Mouse (Mus musculus) cerebellum, adult 18-20 months (tissue): ENCODE results near the gene Rin2.
A peak's percentile ranks its signal among the peaks of the same experiment; 100 is the strongest.

ENCODE experiments used
- DNase-seq, 2 experiments: peaks; one replicate each; pipeline ENCODE4 v3.0.0; 2021

Rin2 gene

GRCm38 (mm10) chr2:145675142-145675755, at the start of gene Rin2:
Gene Rin2, plus strand, starts transcription at chr2:145675215.
- peak; percentile 19 to 32 for DNase-seq

GRCm38 (mm10) chr2:145631123-145631798, 43.8 kb upstream of the Rin2 start:
- no peak for DNase-seq

GRCm38 (mm10) chr2:145631799-145632174, 43.2 kb upstream of the Rin2 start:
- no peak for DNase-seq

- no peak for DNase-seq
These were observed 41.2 kb upstream of the Rin2 start for GRCm38 (mm10) chr2:145633811-145634210.

- no peak for DNase-seq
These were observed 34.6 kb upstream of the Rin2 start for GRCm38 (mm10) chr2:145640255-145640984.

GRCm38 (mm10) chr2:145655373-145655960, 19.5 kb upstream of the Rin2 start:
- no peak for DNase-seq

- DNase-seq = no peak
These were observed 18.9 kb upstream of the Rin2 start for GRCm38 (mm10) chr2:145656121-145656520.

- no peak for DNase-seq
These were observed 18.3 kb upstream of the Rin2 start for GRCm38 (mm10) chr2:145656716-145657115.

GRCm38 (mm10) chr2:145661242-145661641, 13.8 kb upstream of the Rin2 start:
- no peak for DNase-seq

- no peak for DNase-seq
These were observed 11.1 kb upstream of the Rin2 start for GRCm38 (mm10) chr2:145663899-145664298.

- no peak for DNase-seq
These were observed 10.7 kb upstream of the Rin2 start for GRCm38 (mm10) chr2:145664311-145664710.

- DNase-seq = no peak
These were observed 6.9 kb upstream of the Rin2 start for GRCm38 (mm10) chr2:145668135-145668534.

- no peak for DNase-seq
These were observed 4.9 kb upstream of the Rin2 start for GRCm38 (mm10) chr2:145670131-145670530.

GRCm38 (mm10) chr2:145674496-145675141, 396 bp upstream of the Rin2 start:
- no peak for DNase-seq

- peak; percentile 36 to 47 for DNase-seq
These were observed 935 bp downstream of the Rin2 start for GRCm38 (mm10) chr2:145675756-145676543.

GRCm38 (mm10) chr2:145676544-145676925, 1.5 kb downstream of the Rin2 start:
- DNase-seq = no peak

GRCm38 (mm10) chr2:145676936-145677335, 1.9 kb downstream of the Rin2 start:
- no peak for DNase-seq

- DNase-seq = no peak
These were observed 5.1 kb downstream of the Rin2 start for GRCm38 (mm10) chr2:145680141-145680540.

GRCm38 (mm10) chr2:145680762-145681161, 5.7 kb downstream of the Rin2 start:
- no peak for DNase-seq

- DNase-seq = no peak
These were observed 6.6 kb downstream of the Rin2 start for GRCm38 (mm10) chr2:145681626-145682025.

GRCm38 (mm10) chr2:145682924-145683323, 7.9 kb downstream of the Rin2 start:
- no peak for DNase-seq

GRCm38 (mm10) chr2:145683536-145683935, 8.5 kb downstream of the Rin2 start:
- DNase-seq = no peak
